Mouse (Mus musculus) megakaryocyte, embryonic 14.5 days (primary cell): ENCODE results near the gene Tbc1d9b.

Experiments used
- FLI1 ChIP-seq: IDR thresholded peaks from 2 replicates; pipeline ENCODE4 v1.6.1; 2012; ENCODE audit warnings: low read length, inconsistent platforms, mixed read lengths
- GATA1 ChIP-seq: IDR thresholded peaks from 3 replicates; pipeline ENCODE4 v1.6.1; 2012; ENCODE audit warnings: mixed read lengths, low read length, inconsistent platforms, borderline replicate concordance

GRCm38 (mm10) chr11:50162338-50163050, 31.3 kb downstream of the Tbc1d9b start:
- TF ChIP-seq GATA1: no peak
- TF ChIP-seq FLI1: no peak
